19 mouse cellular contexts compared by ENCODE assay signal in the genomic region with DNA sequence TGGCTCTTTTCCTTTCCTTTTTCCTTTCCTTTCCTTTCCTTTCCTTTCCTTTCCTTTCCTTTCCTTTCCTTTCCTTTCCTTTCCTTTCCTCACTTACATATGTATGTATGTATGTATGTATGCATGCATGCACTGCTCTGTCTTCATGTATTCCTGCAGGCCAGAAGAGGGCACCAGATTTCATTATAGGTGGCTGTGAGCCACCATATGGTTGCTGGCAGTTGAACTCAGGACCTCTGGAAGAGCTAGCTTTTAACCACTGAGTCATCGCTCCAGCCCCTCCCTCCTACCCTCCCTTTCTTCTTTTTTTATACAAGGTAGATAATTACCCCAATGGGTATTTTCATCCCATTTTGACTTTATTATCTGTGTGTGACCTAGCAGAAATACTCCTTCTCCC. TPM values are rescaled to one million over a fixed set of nuclear protein-coding genes. Genes with fewer than 3 reads are reported as not detected.
DNase-seq lines count a peak whose midpoint lies in the region; ATAC-seq and TF ChIP-seq lines count a peak whose summit lies in the region.
"Had no signal": no experiment of that assay in that cellular context is flagged by ENCODE, and none has a peak within 500 bp of the region (broad histone marks: within the 10 kb centered on the region; RNA-seq: fewer than 3 reads in every experiment).

No protein-coding gene starts in this region.

- TF ChIP-seq POLR2A in heart, adult 2 months (IDR thresholded peaks at IDR 0.05; ENCODE audit: insufficient read depth, low read depth, low read length) = no peak

- H3K4me2 ChIP-seq in lung, embryonic 14.5 days = no peak overlapping the region
- H3K4me2 ChIP-seq: heart, embryonic 12.5 days; kidney, embryonic 15.5 days; liver, embryonic 11.5 days; midbrain, embryonic 11.5 days had no signal

- H3K4me1 ChIP-seq in heart, adult 2 months (ENCODE audit: control insufficient read depth, insufficient read depth, low read length) = peaks cover 3% of the 10 kb centered on the region; the same call in 1 of the 2 replicates
- H3K4me1 ChIP-seq in heart, embryonic 10.5 days = peaks cover 17% of the 10 kb centered on the region; the same call in 1 of the 2 replicates
- H3K4me1 ChIP-seq in lung, embryonic 14.5 days (ENCODE audit: insufficient read depth) = no peaks in the 10 kb centered on the region

- peaks cover 3% of the 10 kb centered on the region; the same call in 1 of the 2 replicates for H3K79me2 ChIP-seq in heart, adult 2 months (replicated peaks; ENCODE audit: control insufficient read depth, insufficient read depth, low read length)

- no peak overlapping the region for H3K9ac ChIP-seq in heart, adult 2 months (ENCODE audit: low read depth, low read length)
- no peak overlapping the region for H3K9ac ChIP-seq in lung, embryonic 14.5 days
- H3K9ac ChIP-seq: heart, embryonic 12.5 days; kidney, embryonic 15.5 days had no signal

- H3K4me3 ChIP-seq in heart, adult 2 months = no peak overlapping the region
- H3K4me3 ChIP-seq in heart, embryonic 10.5 days = no peak overlapping the region
- no peak overlapping the region for H3K4me3 ChIP-seq in lung, embryonic 14.5 days (ENCODE audit: low read depth, low read length)
- H3K4me3 ChIP-seq: heart, embryonic 12.5 days; kidney, embryonic 15.5 days had no signal

- H3K27me3 ChIP-seq in heart, adult 2 months (ENCODE audit: control insufficient read depth, insufficient read depth, low read length) = no peaks in the 10 kb centered on the region
- H3K27me3 ChIP-seq in heart, embryonic 10.5 days (ENCODE audit: insufficient read depth, poor library complexity, severe bottlenecking) = no peaks in the 10 kb centered on the region
- H3K27me3 ChIP-seq in lung, embryonic 14.5 days (ENCODE audit: insufficient read depth, low read length) = no peaks in the 10 kb centered on the region
- H3K27me3 ChIP-seq: heart, embryonic 12.5 days; kidney, embryonic 15.5 days had no signal

- no peak for DNase-seq in heart, adult 2 months
- DNase-seq in heart, embryonic 10.5 days (ENCODE audit: low spot score) = no peak
- DNase-seq in lung, embryonic 14.5 days = no peak
- no peak for DNase-seq in lung, postnatal 36 days
- peak; percentile 25 for DNase-seq in NIH3T3 (ENCODE audit: low read depth)
- no peak for DNase-seq in urinary bladder, adult 2 months (ENCODE audit: low spot score)
- DNase-seq in testis, postnatal 10 days (ENCODE audit: low spot score) = no peak
- DNase-seq: cerebellum, adult 9-10 months; gastrocnemius, postnatal 36 days; heart, postnatal 4 days; left cerebral cortex, postnatal 4 days; lung, postnatal 14 days; right cerebral cortex, postnatal 14 days; thymus, postnatal 25 days had no signal

- H3K27ac ChIP-seq in heart, adult 2 months = no peak overlapping the region
- H3K27ac ChIP-seq in heart, embryonic 10.5 days = no peak overlapping the region
- H3K27ac ChIP-seq in lung, embryonic 14.5 days (ENCODE audit: low read depth) = no peak overlapping the region
- H3K27ac ChIP-seq: kidney, embryonic 15.5 days had no signal

- ATAC-seq in lung, embryonic 14.5 days (ENCODE audit: insufficient read depth) = no peak
- ATAC-seq: activated CD4-positive, CD25-positive, alpha-beta regulatory T cell, adult 4 months had no signal

- 94% methylated on average over 1 of the region's 1 CpGs for WGBS in heart, adult 2 months
- 91% methylated on average over 1 of the region's 1 CpGs for WGBS in heart, embryonic 10.5 days
- 100% methylated on average over 1 of the region's 1 CpGs for WGBS in lung, embryonic 14.5 days

- TF ChIP-seq CTCF in heart, adult 2 months (IDR thresholded peaks at IDR 0.05) = peak; percentile 28; the same call in 1 of the 2 replicates
- peak; percentile 27 for TF ChIP-seq CTCF in lung, embryonic 14.5 days (IDR thresholded peaks at IDR 0.05; ENCODE audit: low read depth)

- no peaks in the 10 kb centered on the region for H3K9me3 ChIP-seq in heart, embryonic 10.5 days
- H3K9me3 ChIP-seq in lung, embryonic 14.5 days (ENCODE audit: low read depth, low read length) = no peaks in the 10 kb centered on the region
- H3K9me3 ChIP-seq: heart, embryonic 12.5 days; kidney, embryonic 15.5 days had no signal

- intact Hi-C loops in heart, adult 2 months (cut with DNase I) = no loop called here

- TF ChIP-seq EP300 in heart, adult 2 months (IDR thresholded peaks at IDR 0.05; ENCODE audit: insufficient read depth, low read depth, low read length) = no peak

- peaks cover 13% of the 10 kb centered on the region for H3K36me3 ChIP-seq in heart, adult 2 months (ENCODE audit: control insufficient read depth, insufficient read depth, low read length)
- H3K36me3 ChIP-seq in heart, embryonic 10.5 days = peaks cover 58% of the 10 kb centered on the region
- H3K36me3 ChIP-seq in lung, embryonic 14.5 days (ENCODE audit: insufficient read depth) = 0 out of 2 replicates have a peak, but pooled peaks cover 3% of the 10 kb centered on the region

RNA-seq across cellular contexts. Expression of gene Usp28, which starts 10.6 kb away (rescaled TPM):
- 100 to 1,000 TPM; 113 to 130 TPM for total RNA-seq in heart, adult 2 months (2021)
- 72.8 and 144 TPM in 2 replicates for polyA plus RNA-seq in heart, adult 2 months (2012; rRNA removed)
- polyA plus RNA-seq in heart, embryonic 10.5 days (2016; fragmentation: Nextera tagmentation; extraction: Ambion mirVana) = 86.2 and 146 TPM in 2 replicates
- 33.2 and 33.5 TPM in 2 replicates for polyA plus RNA-seq in lung, embryonic 14.5 days (2014; fragmentation: Nextera tagmentation; extraction: Ambion mirVana)
- polyA plus RNA-seq in urinary bladder, adult 2 months (2012; rRNA removed) = 14.7 and 17.9 TPM in 2 replicates

RNA-seq across cellular contexts. Expression of gene Htr3b, which starts 30.9 kb away (rescaled TPM):
- total RNA-seq in heart, adult 2 months (2021) = not detected
- polyA plus RNA-seq in heart, adult 2 months (2012; rRNA removed) = 0.06 TPM in 2 replicates
- polyA plus RNA-seq in heart, embryonic 10.5 days (2016; fragmentation: Nextera tagmentation; extraction: Ambion mirVana) = not detected in 2 replicates
- 0.12 TPM in 1 of 2 replicates, not detected in the other for polyA plus RNA-seq in lung, embryonic 14.5 days (2014; fragmentation: Nextera tagmentation; extraction: Ambion mirVana)
- 0.17 and 0.21 TPM in 2 replicates for polyA plus RNA-seq in urinary bladder, adult 2 months (2012; rRNA removed)
- total RNA-seq: gastrocnemius, postnatal 36 days; heart, postnatal 4 days; left cerebral cortex, postnatal 4 days had no signal
- polyA plus RNA-seq: activated CD4-positive, CD25-positive, alpha-beta regulatory T cell, adult 4 months; heart, embryonic 12.5 days; liver, embryonic 11.5 days; midbrain, embryonic 11.5 days had no signal

RNA-seq across cellular contexts. Expression of gene Zw10, which starts 59.7 kb away (rescaled TPM):
- total RNA-seq in heart, adult 2 months (2021) = 10 to 100 TPM; 11.1 to 12.4 TPM
- 7.1 and 15.2 TPM in 2 replicates for polyA plus RNA-seq in heart, adult 2 months (2012; rRNA removed)
- polyA plus RNA-seq in heart, embryonic 10.5 days (2016; fragmentation: Nextera tagmentation; extraction: Ambion mirVana) = 33.4 and 37.7 TPM in 2 replicates
- 50.7 and 53.4 TPM in 2 replicates for polyA plus RNA-seq in lung, embryonic 14.5 days (2014; fragmentation: Nextera tagmentation; extraction: Ambion mirVana)
- 18.8 and 23.6 TPM in 2 replicates for polyA plus RNA-seq in urinary bladder, adult 2 months (2012; rRNA removed)
